Mouse (Mus musculus) heart, postnatal 14 days (tissue): ENCODE results near the gene Reg4. TPM values are rescaled to one million over a fixed set of nuclear protein-coding genes. Genes with fewer than 3 reads are reported as not detected.

Experiments used
- DNase-seq, 2 experiments: peaks; one replicate each; pipeline ENCODE4 v3.0.0; 2021 to 2022
- intact Hi-C: fragments of 180-260 bp; cut with DNase I; formaldehyde crosslinking; loops from one replicate; pipeline ENCODE4 v1.15.1; 2025
- total RNA-seq, 2 experiments: library from RNA; stranded (reverse); gene quantifications; 2 replicates each; pipeline ENCODE4 v1.2.3; 2021

The Reg4 gene
- total RNA-seq, 2 experiments from 2014 or later: not detected

- intact Hi-C loops: no loop called here
- no peak for DNase-seq
Measured at GRCm38 (mm10) chr3:98273623-98274398, 51.9 kb downstream of the Reg4 start.

GRCm38 (mm10) chr3:98279682-98280081, 57.7 kb downstream of the Reg4 start:
- peak in 1 of 2 experiments; percentile 29 for DNase-seq

GRCm38 (mm10) chr3:98280204-98280932, 58.4 kb downstream of the Reg4 start, which contains the start of gene Hmgcs2:
Hmgcs2 (plus strand) TSS chr3:98280435.
- DNase-seq: peak; percentile 72 to 79
- intact Hi-C loops: loop anchor here (2.0 kb wide), 1 partner anchor 54 kb away; no protein-coding TSS in a partner anchor

More at GRCm38 (mm10) chr3:98279682-98280081, 57.7 kb downstream of the Reg4 start:
- intact Hi-C loops: loop anchor here (2.0 kb wide), 1 partner anchor 53 kb away; no protein-coding TSS in a partner anchor

GRCm38 (mm10) chr3:98280933-98281678, 59.1 kb downstream of the Reg4 start:
- intact Hi-C loops: loop anchor here (2.0 kb wide), 1 partner anchor 54 kb away; no protein-coding TSS in a partner anchor
- peak; percentile 70 to 77 for DNase-seq

- DNase-seq: no peak
- intact Hi-C loops: no loop called here
Measured at GRCm38 (mm10) chr3:98282422-98282821, 60.5 kb downstream of the Reg4 start.

GRCm38 (mm10) chr3:98283205-98283604, 61.2 kb downstream of the Reg4 start:
- intact Hi-C loops: no loop called here

More at GRCm38 (mm10) chr3:98283205-98283604, 61.2 kb downstream of the Reg4 start:
- DNase-seq: no peak

Other genes starting within 250 kb of the Reg4 start
- 10 to 100 TPM; 23.4 to 23.6 TPM for gene Notch2, start 208.6 kb upstream of the Reg4 start, total RNA-seq
- gene Adam30, start 61.5 kb upstream of the Reg4 start, total RNA-seq: under 1 TPM in 1 of 2 experiments, not detected in 1; 0.15 TPM
- gene Hmgcs2, start 58.3 kb downstream of the Reg4 start, total RNA-seq: 10 to 100 TPM; 64.9 to 70.1 TPM
- gene Phgdh, start 117.8 kb downstream of the Reg4 start, total RNA-seq: 1 to 10 TPM; 4.0 to 4.6 TPM
- 1 to 10 TPM; 6.1 to 7.3 TPM for gene Zfp697, start 160.3 kb downstream of the Reg4 start, total RNA-seq
- not detected for gene Gm4450, start 235.0 kb downstream of the Reg4 start, total RNA-seq